Mouse (Mus musculus): Measurements from ENCODE around the gene Guf1. TPM values are rescaled to one million over a fixed set of nuclear protein-coding genes. Genes with fewer than 3 reads are reported as not detected.

Gene Guf1
- polyA plus RNA-seq (2012; rRNA removed) = 42.5 and 62.3 TPM in 2 replicates

GRCm38 (mm10) chr5:69556628-69557403, at the start of gene Guf1:
Gene Guf1, plus strand, starts transcription at chr5:69556923.

GRCm38 (mm10) chr5:69542489-69542888, 14.2 kb upstream of the Guf1 start, which contains the start of gene Yipf7:
Gene Yipf7, minus strand, starts transcription at chr5:69542648.

GRCm38 (mm10) chr5:69591640-69592461, 35.1 kb downstream of the Guf1 start, which contains the start of gene Gnpda2:
Gene Gnpda2, minus strand, starts transcription at chr5:69592340.

Other genes starting within 250 kb of the Guf1 start
- gene Kctd8, start 215.2 kb upstream of the Guf1 start, polyA plus RNA-seq (2012; rRNA removed) = 1.4 and 1.8 TPM in 2 replicates
- gene Yipf7, start 14.3 kb upstream of the Guf1 start, polyA plus RNA-seq (2012; rRNA removed) = 0.04 and 0.14 TPM in 2 replicates
- gene Gnpda2, start 35.4 kb downstream of the Guf1 start, polyA plus RNA-seq (2012; rRNA removed) = 14.1 and 19.5 TPM in 2 replicates

Measured in central nervous system, embryonic 11.5 days (tissue).